Mouse (Mus musculus): ENCODE measurements around the gene Supt3.

The Supt3 gene

DNA sequence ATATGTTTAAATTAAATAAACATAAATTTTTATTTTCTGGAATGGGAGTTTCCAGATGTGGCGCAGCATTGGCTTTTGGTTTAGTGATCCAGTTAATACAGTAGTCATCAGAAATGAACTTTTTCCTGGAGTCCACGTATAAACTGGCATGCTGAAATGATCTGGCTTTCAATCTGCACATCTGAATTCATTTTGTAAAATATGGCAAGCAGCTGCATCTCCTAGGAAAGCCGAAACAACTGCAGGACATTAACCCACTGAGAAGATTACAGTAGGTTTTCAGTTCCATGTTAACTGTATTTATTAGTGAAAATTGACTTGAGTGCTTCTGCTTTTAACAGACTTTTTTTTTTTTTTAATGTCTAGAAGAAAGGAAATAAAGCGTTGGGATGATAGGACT, 5.4 kb downstream of the Supt3 start:
- DNase-seq (ENCODE audit: low spot score): no peak

DNA sequence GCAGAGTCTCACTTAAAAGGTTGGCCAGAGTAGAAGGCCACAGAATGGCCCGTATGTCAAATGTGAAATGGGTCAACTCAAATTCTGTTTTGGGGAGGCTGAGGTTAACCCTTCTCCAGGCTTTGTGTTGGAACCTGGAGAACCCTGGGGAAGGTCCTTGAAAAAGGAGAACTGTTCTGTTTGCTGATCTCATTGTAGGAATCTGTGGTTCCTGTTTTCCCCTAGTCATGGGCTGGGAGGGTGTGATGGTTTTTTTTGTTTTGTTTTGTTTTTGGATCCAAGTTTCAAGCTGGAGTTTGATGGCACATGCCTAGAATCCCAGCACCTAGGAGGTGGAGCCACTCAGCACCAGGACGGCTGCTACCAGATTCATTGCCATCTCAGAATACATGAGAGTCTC, 6.2 kb downstream of the Supt3 start:
- DNase-seq (ENCODE audit: low spot score): no peak

DNA sequence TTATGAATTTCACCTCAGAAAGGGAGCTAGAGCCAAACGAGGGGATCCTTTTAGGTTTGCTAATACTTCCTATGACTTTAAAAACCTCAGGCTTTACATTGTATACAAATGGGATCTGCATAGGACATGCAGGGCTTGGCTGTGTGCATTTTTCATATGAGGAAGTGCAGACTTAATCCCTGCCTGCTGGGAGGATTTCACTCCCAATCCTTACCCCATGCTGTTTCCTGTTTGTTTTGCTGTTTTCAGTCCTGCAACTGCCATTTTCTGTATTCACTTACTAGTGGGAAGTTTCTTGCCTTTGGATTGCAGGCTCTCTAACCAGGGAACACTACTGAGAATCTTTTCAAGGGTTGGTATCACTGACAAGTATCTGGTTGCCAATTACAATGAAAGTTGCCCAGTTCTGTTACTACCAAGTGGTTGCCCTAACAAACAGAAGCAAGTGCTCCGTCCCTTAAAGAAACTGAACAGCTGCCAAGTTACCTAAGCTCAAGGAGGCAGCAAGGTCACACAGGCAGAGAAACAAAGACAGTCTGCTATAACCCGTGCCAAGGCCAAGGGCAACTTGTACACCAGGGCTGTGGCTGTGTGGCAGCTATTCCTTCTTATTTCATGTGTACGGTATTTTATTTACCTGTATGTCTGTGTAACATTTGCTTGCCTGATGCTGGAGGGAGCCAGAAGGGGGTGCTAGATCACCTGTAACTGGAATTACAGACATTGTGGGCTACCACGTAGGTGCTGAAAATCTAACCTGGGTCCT, 12.2 kb downstream of the Supt3 start:
- DNase-seq (ENCODE audit: low spot score): no peak

GRCm38 (mm10) chr17:44792218-44792917, 15.4 kb downstream of the Supt3 start:
- DNase-seq (ENCODE audit: low spot score): no peak

DNA sequence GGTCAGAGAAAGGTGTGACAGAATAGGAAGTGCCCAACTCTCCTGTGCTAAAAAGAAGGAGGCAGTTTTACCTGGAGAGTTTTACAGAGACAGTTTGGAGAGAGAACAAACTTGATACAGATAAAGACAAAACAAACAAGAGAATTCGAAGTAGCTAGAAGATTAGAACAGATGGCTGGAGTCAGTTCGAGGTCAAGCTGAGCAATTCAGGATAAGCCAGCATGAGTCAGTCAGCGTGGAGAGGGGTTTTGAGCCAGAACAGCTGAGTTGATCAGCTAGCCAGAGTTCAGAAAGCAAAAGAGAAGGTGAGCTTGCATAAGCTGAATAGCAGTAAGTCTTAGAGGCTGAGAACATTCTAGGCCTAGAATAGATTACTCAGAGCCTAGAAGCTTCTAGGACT, 20.4 kb downstream of the Supt3 start:
- DNase-seq (ENCODE audit: low spot score): peak; percentile 50

GRCm38 (mm10) chr17:44807031-44807430, 30.1 kb downstream of the Supt3 start:
- no peak for DNase-seq (ENCODE audit: low spot score)

GRCm38 (mm10) chr17:44814508-44815175, 37.7 kb downstream of the Supt3 start, which contains the start of gene Runx2:
Gene Runx2, minus strand, starts transcription at chr17:44814797.
- DNase-seq (ENCODE audit: low spot score): no peak

GRCm38 (mm10) chr17:44818825-44819224, 41.9 kb downstream of the Supt3 start:
- no peak for DNase-seq (ENCODE audit: low spot score)

DNA sequence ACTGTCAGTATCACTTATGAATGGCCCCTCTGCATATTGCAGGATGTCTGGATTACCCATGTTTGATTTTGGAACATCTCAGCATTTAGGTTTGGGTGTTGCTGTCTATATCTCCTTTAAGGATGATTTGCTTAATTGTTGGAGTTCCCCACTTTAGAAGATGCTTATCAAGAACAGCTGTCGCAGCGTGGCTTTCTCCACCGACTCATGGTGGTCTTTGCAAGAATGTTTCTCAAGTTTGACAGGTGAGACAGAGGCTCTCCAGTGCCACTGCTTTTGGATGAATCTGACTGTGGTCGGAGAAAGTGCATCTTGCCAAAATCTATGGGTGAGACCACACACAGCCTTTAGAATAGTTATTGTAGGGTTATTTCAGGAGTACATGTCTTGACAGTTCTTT, 42.9 kb downstream of the Supt3 start:
- DNase-seq (ENCODE audit: low spot score): no peak

DNA sequence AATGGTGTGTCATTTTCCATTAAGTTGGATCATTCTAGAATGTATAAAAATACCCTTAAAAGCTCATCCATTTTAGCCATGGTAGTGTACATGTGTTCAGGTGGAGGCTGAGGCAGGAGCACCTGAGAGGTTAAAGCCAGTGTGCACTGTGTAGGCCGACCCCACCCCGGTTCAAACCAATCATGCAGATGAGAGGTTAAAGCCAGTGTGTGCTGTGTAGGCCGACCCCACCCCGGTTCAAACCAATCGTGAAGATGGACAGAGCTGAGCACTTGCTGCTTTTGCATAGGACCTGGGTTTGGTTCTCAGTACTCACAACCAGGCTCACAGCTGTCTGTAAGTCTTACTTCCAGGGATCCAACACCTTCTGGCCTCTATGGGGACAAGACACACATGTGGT, 45.0 kb downstream of the Supt3 start:
- DNase-seq (ENCODE audit: low spot score): no peak

GRCm38 (mm10) chr17:44827124-44827523, 50.2 kb downstream of the Supt3 start:
- DNase-seq (ENCODE audit: low spot score): no peak

GRCm38 (mm10) chr17:44827964-44828363, 51.0 kb downstream of the Supt3 start:
- DNase-seq (ENCODE audit: low spot score): no peak

DNA sequence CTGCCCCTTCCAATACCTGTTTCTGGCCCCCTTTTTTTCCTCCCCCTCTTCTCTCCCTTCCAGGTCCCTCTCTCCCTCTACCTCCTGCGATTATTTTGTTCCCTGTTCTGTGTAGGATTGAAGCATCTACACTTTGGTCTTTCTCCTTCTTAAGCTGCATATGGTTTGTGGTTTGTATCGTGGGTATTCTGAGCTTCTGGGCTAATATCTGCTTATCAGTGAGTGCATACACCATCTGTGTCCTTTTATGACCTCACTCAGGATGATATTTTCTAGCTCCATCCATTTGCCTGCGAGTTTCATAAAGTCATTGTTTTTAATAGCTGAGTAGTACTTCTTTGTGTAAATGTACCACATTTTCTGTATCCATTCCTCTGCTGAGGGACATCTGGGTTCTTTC, 52.6 kb downstream of the Supt3 start:
- DNase-seq (ENCODE audit: low spot score): no peak

DNA sequence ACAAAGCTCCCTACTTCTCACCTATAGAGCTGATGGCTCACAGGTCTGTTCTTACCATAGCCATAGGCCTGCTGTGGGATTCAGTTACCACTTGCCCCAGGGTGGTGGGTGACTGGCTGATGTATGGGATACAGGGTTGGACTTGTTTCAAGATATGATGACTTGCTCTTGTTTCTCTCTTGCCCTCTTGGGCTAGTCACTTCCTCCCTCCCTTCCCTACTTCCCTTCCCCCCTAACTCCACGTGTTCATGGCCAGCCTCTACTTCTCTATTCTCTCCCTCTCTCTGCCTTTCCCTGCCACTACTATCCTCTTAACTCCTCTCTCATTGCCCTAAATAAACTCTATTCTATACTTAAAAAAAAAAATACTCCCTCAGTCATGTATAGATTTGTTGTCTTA, 54.2 kb downstream of the Supt3 start:
- DNase-seq (ENCODE audit: low spot score): no peak

- DNase-seq (ENCODE audit: low spot score): no peak
Measured at GRCm38 (mm10) chr17:44842184-44842583, 65.2 kb downstream of the Supt3 start.

- no peak for DNase-seq (ENCODE audit: low spot score)
Measured at GRCm38 (mm10) chr17:44863165-44863564, 86.2 kb downstream of the Supt3 start.

DNA sequence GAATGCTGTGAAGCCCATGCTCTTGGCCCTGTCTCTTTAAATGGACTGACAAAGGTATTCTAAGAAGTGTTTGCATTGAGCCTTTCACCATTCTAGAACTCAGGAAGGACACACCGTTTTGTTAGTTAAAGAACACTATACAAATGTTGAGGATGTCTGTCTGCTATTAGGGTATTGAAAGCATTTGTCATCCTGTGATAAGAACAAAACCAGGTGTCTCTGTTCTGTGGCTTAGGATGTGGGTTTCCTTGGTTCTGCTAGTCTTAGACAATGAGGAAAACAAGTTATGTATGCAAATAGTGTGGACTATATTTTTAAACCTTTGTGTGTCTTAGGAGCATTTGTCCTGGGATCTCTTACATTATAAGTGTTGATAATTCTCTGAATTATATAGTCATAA, 116.6 kb downstream of the Supt3 start:
- no peak for DNase-seq (ENCODE audit: low spot score)

GRCm38 (mm10) chr17:44943536-44944090, 166.7 kb downstream of the Supt3 start:
- no peak for DNase-seq (ENCODE audit: low spot score)

- peak; percentile 38 for DNase-seq (ENCODE audit: low spot score)
Measured at GRCm38 (mm10) chr17:44945333-44945732, 168.4 kb downstream of the Supt3 start.

DNA sequence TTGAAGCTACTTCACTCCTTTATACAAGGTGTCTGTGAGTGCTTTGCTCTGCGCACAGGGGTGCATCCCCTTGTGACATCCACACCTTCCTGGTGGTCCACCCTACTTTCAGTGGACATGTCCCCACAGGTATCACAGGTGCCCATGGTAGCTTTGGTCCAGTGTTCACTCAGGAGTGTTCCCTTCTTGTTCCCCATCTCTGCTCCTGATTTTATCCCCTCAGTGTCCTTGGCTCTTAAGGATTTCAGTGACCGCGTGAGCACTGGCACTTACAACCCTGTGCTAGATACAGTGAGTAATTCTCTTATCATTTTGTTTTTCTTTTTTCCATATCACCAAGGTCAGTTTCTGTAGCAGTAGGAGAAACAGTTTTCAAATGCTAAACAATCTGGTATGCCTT, 171.4 kb downstream of the Supt3 start:
- DNase-seq (ENCODE audit: low spot score): peak; percentile 65

GRCm38 (mm10) chr17:44956671-44957070, 179.7 kb downstream of the Supt3 start:
- DNase-seq (ENCODE audit: low spot score): no peak

DNA sequence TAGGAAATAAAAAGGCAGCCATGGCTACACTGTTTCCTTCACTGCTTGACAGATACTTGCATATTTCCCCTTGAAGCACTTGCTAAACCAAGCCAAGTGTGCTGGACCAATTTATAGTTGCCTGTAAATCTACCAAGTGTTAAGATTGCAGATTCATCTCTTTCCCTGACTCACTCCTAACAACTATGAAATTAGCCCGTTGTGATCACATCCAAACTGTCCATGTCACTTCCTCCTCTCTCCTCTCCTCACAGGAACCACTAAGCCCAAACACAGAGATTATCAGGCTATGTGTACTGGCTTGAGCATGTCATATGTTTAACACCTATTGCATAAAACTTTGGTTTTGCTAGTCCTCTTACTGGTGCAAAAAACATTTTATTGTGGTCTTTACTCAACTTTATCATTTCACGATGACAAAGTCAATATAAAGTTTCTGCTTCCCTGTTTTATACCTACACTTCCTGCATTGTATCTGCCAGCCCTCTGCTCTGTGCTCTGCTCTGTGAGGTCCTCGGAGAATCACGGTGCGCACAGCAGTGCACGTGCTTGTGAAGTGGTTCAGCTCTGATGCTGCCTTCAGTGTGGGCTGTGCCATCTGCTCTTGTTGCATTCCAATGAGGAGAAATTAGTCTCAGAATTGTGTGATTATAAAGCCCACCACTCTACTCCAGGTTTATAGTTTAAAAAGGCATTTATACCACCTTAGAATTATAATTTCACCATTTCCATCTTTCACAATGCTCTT, 186.3 kb downstream of the Supt3 start:
- no peak for DNase-seq (ENCODE audit: low spot score)
